Mouse (Mus musculus) kidney, postnatal 4 days (tissue): ENCODE data around the gene Gm20388.

ENCODE experiments used
- DNase-seq, 2 experiments: peaks; one replicate each; pipeline ENCODE4 v3.0.0; 2021; ENCODE audit warnings: mixed read lengths in 2 of 2

Gm20388 gene

GRCm38 (mm10) chr8:123845991-123846390 lies 3935.3 kb downstream of the Gm20388 start:
- no peak for DNase-seq

DNA sequence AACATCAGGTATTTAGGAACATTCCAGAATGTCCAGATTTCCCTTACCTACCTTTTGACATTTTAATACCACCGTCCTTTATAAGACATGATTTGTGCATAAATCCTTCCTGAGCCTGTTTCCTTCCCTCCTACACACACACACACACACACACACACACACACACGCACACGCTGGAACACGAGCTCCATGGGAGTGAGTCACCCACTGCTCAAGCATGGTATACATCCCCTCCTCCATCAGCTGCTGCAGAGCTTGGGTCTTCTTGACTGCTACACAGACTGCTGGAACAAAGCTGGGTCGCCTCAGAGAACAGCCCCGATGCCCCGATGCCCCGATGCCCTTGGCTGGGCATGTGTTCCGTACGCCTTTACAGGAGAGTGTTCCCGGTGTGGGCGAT lies 3935.9 kb downstream of the Gm20388 start:
- DNase-seq = no peak

DNA sequence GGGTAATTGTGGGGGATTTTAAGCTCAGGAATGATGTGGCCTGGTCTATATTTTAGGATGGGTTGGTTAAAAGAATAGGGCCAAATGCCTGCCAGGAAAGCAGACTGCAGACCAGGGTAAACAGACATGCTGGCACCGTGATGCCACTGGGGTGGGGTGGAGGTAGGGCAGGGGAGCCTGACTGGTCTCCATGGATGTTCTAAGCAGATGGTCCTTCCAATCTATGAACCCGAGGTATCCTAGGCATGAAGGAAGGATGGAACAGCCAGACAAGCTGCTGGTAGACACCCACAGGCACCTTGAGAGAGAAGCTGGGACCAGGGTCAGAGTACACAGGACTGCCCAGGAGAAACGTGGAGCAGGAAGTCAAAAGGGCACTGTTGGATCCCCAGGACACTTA lies 3936.9 kb downstream of the Gm20388 start:
- no peak for DNase-seq

GRCm38 (mm10) chr8:123849352-123849751 lies 3938.7 kb downstream of the Gm20388 start:
- DNase-seq = no peak

DNA sequence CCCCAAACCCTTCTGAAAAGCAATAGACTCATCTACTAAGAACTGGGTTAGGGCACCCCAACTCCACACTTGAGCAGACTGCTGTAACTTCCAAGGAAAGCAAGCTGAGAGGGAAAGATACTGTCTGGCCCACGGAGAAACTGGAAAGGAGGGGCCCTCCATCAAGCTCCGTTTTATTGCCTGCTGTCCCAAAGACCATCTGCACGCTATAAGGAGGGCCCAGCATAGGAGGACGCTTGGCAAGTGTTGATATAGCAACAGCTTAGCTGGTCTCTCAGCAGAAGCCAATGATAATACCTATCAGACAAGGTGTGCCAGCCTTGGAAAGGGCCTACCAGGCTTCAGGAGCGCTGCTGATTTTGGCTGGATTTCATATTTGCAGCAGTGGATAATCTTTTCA lies 3940.9 kb downstream of the Gm20388 start:
- no peak for DNase-seq

- no peak for DNase-seq
These were observed 3943.6 kb downstream of the Gm20388 start for GRCm38 (mm10) chr8:123854252-123854651.

- DNase-seq = no peak
These were observed 3944.3 kb downstream of the Gm20388 start for GRCm38 (mm10) chr8:123854733-123855475.

- no peak for DNase-seq
These were observed 3946.7 kb downstream of the Gm20388 start for GRCm38 (mm10) chr8:123857361-123857760.

DNA sequence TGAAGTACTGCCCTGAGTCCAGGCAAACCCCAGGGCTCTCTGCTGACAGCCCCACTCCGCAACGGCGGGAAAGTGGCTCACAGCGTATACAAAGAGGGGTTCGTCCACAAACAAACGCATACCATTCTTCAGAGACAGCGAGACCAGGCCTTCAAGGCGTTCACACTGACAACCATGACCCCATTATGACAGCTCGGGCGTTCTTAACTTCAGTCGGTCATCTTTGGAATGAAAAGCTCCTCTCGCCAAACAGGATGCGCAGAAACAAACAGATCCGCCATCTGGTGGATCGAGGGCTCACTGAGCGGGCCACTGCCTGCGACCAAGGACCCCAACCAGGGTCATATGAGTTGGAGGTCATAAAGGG lies 3947.9 kb downstream of the Gm20388 start:
- no peak for DNase-seq

DNA sequence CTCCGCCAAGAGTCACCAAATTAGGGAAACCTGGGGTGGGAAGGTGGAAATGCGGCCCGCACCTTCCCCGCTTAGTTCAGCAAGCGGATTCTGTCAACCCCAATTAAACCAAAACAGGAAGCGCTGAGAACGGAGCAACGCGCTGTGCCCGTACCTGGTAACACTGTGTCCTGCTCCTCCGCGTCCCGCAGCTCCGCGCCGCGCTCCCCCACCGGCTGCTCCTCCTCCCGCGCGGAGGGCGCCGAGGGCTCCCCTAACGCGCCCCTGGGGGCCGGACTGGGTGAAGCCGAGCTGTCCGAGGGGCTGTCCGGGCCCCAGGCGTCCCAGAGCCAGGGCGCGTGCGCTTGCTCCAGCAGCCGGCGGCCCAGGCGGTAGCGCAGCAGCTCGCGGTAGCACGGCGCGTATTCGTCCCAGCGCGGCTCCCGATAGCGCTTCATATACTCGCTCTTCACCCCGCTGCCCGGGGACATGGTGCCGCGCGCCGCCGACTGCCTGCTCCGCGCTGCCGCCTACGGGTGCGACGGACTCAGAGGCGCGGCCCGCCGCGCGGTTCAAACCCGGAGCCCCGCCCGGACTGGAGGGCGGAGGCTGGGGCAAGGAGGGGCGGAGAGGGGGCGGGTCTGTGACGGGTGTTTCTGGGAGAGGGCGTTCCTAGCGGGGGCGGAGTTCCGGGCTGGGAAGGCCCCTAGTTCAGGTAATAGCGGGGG lies 3948.5 kb downstream of the Gm20388 start:
- peak; percentile 93 to 95 for DNase-seq

DNA sequence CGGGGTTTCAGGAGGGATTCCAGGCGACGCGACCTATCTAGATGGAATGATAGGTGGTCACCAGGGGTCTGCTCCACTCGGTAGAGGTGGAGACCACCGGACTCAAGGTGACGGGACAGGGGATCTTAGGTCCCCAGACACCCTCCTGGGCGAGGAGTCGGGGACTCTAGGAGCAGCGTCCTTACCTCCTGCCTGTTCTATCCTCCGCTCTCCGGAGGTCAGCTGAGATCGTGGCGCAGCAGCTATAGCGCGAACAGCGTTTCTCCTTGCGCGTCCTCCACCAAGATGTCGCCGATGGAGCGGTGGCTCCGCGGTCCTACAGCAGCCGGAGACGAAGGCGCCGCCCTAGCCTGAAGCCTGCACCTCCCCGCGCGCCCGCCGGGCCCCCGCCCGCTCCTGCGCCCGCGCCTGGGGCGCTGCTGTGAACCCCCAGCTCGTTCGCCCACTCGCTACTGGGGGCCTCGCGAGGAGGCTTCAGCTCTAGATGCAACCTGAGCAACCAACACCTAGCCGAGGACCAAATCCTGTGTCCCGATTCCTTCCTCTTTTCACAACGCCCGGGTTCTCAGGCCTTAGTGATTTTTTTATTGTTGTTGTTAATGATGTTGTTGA lies 3949.1 kb downstream of the Gm20388 start, which contains the start of gene Ccsap:
Ccsap (minus strand) TSS at position 562 of the 612 bp plus-strand sequence.
- DNase-seq = peak; percentile 61 to 71

GRCm38 (mm10) chr8:123860386-123860785 lies 3949.7 kb downstream of the Gm20388 start:
- no peak for DNase-seq

DNA sequence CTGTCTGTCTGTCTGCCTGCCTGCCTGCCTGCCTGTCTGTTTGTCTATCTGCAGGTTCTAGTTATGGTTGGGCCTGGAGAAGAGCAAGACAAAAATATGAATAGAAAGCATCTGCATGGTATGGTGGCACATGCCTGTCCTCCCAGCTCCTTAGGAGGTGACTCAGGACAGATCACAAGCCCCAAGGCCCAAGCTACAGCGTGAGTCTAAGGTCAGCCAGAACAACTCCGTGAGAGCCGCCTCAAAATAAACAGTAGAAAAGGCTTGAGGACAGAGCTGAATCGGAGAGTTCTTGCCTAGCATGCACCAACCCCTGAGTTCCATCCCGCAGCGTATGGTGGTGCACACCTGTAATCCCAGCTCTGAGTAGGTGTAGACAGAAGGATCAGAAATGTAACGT lies 3955.1 kb downstream of the Gm20388 start:
- DNase-seq = no peak

- no peak for DNase-seq
These were observed 3956.3 kb downstream of the Gm20388 start for GRCm38 (mm10) chr8:123866971-123867370.

GRCm38 (mm10) chr8:123872048-123872447 lies 3961.4 kb downstream of the Gm20388 start:
- DNase-seq = no peak

DNA sequence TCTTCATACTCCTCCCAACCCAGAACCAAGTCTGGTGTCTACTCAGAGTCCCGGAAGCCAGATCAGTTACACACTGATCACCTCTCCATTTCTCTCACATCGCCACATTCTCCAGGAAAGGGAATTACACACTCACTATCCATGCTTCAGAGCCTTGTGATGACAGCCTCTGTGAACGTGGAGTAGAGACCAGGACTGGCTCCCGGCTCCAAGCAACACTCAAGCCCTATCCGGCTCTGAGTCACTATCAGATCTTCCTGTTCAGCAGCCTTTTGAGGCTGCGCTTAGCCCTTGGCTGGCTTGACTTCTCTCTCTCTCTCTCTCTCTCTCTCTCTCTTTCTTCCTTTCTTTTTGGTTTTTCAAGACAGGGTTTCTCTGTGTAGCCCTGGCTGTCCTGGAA lies 3962.7 kb downstream of the Gm20388 start:
- DNase-seq = no peak

GRCm38 (mm10) chr8:123874324-123874723 lies 3963.7 kb downstream of the Gm20388 start:
- no peak for DNase-seq

DNA sequence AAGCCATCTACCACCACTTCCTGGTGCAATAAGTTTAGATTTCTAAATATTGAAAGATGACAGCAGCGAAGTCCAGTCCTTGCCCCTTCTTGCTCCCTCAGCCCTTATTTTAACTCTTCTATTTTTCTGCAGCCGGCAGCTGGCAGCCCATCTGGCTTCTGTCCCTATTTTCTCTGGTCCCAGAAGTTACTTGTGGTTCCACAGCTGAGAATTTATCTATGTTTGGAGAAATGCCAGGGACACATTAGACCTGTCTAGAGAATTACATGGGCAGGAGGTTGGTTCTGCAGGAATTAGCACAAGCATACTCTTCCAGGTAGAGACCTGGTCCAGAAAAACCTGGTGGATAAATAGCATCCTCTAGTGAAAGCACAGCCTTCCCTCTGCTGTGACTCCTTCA lies 3967.2 kb downstream of the Gm20388 start:
- no peak for DNase-seq

DNA sequence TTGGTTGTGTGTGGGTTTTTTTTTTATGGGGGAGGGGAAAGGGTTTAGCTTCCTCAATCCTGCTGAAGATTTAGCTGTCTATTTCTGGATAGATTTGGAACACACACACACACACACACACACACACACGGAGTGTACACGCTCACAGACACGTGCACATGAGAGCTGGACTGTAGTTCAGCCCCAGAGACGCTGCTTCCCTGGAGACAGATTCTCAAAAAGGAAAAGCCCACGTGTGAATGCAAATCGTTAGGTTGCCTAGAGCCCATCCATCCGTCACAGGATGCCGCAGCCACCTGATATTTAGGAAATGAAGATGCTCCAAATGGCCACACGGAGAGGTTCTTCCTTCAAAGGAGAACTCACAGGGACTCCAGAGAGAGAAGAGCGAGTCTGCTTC lies 3969.6 kb downstream of the Gm20388 start:
- DNase-seq = no peak

DNA sequence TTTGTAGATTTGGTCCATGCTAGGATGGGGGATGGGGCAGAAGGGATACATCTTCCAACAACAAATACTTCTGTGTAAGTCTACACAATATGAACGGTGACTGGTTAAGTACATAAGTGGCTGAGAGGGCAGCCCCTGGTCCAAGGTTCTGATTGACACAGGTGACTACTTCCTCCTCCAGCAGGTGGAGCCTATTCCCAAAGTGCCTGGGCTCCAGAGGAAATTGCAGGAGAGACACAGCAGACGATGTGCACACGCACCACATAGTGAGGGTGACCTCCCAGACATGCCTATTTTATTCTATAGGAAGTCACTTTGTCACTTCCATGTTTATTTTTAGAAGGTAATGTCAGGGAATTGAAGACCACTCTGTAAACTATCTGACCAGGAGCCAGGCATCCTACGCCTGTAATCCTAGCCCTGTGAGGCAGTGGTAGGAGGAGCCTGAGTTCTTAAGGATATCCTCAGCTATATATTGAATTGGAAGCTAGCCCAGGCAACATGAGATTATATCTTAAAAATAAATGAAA lies 3970.2 kb downstream of the Gm20388 start:
- DNase-seq = no peak

- DNase-seq = no peak
These were observed 3971.8 kb downstream of the Gm20388 start for GRCm38 (mm10) chr8:123882412-123882811.

GRCm38 (mm10) chr8:123883094-123883493 lies 3972.5 kb downstream of the Gm20388 start:
- DNase-seq = no peak

DNA sequence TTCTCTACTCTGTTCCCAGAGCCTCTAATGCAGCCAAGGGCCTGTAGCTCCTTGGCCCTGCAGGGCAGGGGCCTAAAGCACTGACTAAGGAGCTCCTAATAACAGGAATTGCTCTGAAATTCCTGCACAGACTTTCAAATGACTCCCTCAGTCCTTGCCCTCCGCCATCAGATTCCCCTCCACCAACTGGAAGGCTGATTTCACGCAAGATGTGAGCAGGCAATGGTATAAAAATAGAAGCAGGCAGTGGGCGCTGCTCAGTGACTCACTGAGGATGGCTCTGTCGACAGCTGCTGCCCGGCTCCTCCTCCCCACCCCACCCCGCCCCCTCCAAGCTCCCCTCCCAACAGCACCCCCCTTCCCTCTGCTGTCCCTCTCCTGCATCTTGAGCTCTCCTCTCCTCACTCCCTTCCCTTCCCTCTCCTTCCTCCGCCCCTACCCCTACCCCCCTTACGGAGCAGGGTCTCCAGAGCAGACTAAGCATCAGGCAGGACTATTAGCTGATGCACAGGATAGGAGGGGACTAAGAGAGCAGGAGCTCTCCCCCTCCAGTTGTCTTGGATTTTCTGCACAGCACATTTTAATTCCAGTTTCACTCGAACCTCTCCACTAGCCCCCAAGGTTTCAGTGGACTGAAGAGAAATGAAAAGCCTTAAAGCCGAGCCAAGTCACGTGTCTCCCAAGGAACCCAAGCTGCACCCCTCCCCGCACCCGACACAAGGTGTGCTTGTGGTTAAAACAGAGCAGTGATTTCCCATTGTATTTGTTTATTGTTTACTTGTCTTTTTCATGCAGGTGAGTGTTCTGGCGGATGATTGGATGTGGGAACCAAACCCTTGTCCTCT lies 3974.3 kb downstream of the Gm20388 start:
- DNase-seq = peak; percentile 9 to 17
